ENCODE assay signal across 18 mouse cellular contexts in the genomic region with DNA sequence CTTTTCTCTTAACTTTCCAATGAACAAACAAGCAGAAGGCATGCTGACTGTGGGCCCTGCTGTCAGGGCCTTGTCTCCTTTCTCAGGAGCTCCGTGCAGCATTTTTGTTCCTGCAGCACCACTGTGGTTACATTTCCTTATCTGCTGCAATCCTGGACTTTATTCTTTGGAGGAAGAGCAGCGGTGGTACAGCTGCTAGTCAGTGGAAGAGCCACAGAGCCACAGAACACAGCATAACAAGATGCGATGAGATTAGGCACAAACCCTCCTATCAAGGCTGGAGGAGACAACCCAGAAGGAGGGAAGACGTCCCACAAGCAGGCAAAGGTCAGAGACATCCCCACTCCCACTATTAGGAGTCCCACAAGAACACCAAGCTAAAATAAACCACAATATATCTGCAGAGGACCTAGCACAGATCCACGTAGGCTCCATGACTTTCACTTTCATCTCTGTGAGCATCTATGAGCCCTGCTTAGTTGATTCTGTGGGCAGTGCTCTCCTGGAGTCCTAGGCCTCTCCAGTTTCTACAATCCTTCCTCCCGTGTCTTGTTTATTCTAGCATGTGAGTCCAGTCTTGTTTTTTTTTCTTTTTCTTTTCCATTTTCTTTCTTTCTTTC.
DNase-seq lines count a peak whose midpoint lies in the region; ATAC-seq and TF ChIP-seq lines count a peak whose summit lies in the region.
"Had no signal": no experiment of that assay in that cellular context is flagged by ENCODE, and none has a peak within 500 bp of the region (broad histone marks: within the 10 kb centered on the region; RNA-seq: fewer than 3 reads in every experiment).

No protein-coding gene starts in this region.

- TF ChIP-seq CTCF in intestine, postnatal 0 days (IDR thresholded peaks at IDR 0.05; ENCODE audit: low read depth) = no peak

- no peak overlapping the region for H3K9ac ChIP-seq in intestine, postnatal 0 days (ENCODE audit: low read depth, low read length)
- H3K9ac ChIP-seq: embryonic facial prominence, embryonic 13.5 days; forebrain, embryonic 12.5 days; heart, embryonic 12.5 days; hindbrain, embryonic 14.5 days had no signal

- H3K27ac ChIP-seq in intestine, postnatal 0 days (ENCODE audit: low read depth, low read length) = no peak overlapping the region
- H3K27ac ChIP-seq: embryonic facial prominence, embryonic 13.5 days; forebrain, embryonic 12.5 days; hindbrain, embryonic 10.5 days; hindbrain, embryonic 14.5 days had no signal

- no peak overlapping the region for H3K4me3 ChIP-seq in intestine, postnatal 0 days (ENCODE audit: low read depth, low read length)
- H3K4me3 ChIP-seq: embryonic facial prominence, embryonic 13.5 days; forebrain, embryonic 12.5 days; heart, embryonic 12.5 days; hindbrain, embryonic 10.5 days had no signal

- 49% methylated on average over 6 of the region's 6 CpGs for WGBS in intestine, postnatal 0 days

- no peaks in the 10 kb centered on the region for H3K4me1 ChIP-seq in intestine, postnatal 0 days (replicated peaks; ENCODE audit: control insufficient read depth, insufficient read depth, low read length)
- H3K4me1 ChIP-seq: embryonic facial prominence, embryonic 13.5 days; forebrain, embryonic 12.5 days; heart, embryonic 12.5 days; hindbrain, embryonic 10.5 days had no signal

- no peaks in the 10 kb centered on the region for H3K9me3 ChIP-seq in intestine, postnatal 0 days (ENCODE audit: control insufficient read depth)
- H3K9me3 ChIP-seq: embryonic facial prominence, embryonic 13.5 days; forebrain, embryonic 12.5 days; heart, embryonic 12.5 days; hindbrain, embryonic 10.5 days had no signal

- no peak overlapping the region for H3K4me2 ChIP-seq in intestine, postnatal 0 days (replicated peaks; ENCODE audit: low read depth)
- H3K4me2 ChIP-seq: embryonic facial prominence, embryonic 13.5 days; forebrain, embryonic 12.5 days; heart, embryonic 12.5 days; hindbrain, embryonic 14.5 days had no signal

- no peaks in the 10 kb centered on the region for H3K27me3 ChIP-seq in intestine, postnatal 0 days (replicated peaks; ENCODE audit: control insufficient read depth, insufficient read depth, low read length)
- H3K27me3 ChIP-seq: embryonic facial prominence, embryonic 13.5 days; forebrain, embryonic 12.5 days; heart, embryonic 12.5 days had no signal

- DNase-seq in CD4-positive, CD25-positive, alpha-beta regulatory T cell, adult 2 months (ENCODE audit: low read depth, low spot score) = peak; percentile 50
- DNase-seq in NIH3T3 (ENCODE audit: low read depth) = peak; percentile 16
- peak; percentile 43 for DNase-seq in induced T-regulatory cell, adult 2 months (ENCODE audit: low read depth)
- peak; percentile 35 for DNase-seq in naive thymus-derived CD4-positive, alpha-beta T cell, adult 2 months (ENCODE audit: low read depth)
- DNase-seq in cerebellum, adult 18-20 months = no peak
- no peak for DNase-seq in left cerebral cortex, adult 18-20 months (ENCODE audit: low spot score in 2 of 2)
- DNase-seq: adrenal gland, postnatal 25 days; cerebellum, adult 8-10 months; cerebellum, postnatal 14 days; gastrocnemius, postnatal 10 days; kidney, adult 11 months had no signal

- H3K36me3 ChIP-seq in intestine, postnatal 0 days (ENCODE audit: control insufficient read depth, insufficient read depth) = no peaks in the 10 kb centered on the region
- H3K36me3 ChIP-seq: embryonic facial prominence, embryonic 13.5 days; forebrain, embryonic 12.5 days; heart, embryonic 12.5 days; hindbrain, embryonic 10.5 days had no signal

- no peak for ATAC-seq in intestine, postnatal 0 days
- ATAC-seq: forebrain, embryonic 16.5 days had no signal

Comparison
In these comparisons a context has a peak if more than half of its experiments do, and no peak if none do; other contexts are left out.
1. DNase-seq: peak in CD4-positive, CD25-positive, alpha-beta regulatory T cell, adult 2 months (single experiment), NIH3T3 (single experiment), induced T-regulatory cell, adult 2 months (single experiment) and naive thymus-derived CD4-positive, alpha-beta T cell, adult 2 months (single experiment); none in cerebellum, adult 18-20 months (0 of 2) and left cerebral cortex, adult 18-20 months (0 of 2).